Mouse (Mus musculus): ENCODE data around the gene Zdhhc23. TPM values are rescaled to one million over a fixed set of nuclear protein-coding genes. Genes with fewer than 3 reads are reported as not detected.

Gene Zdhhc23
- total RNA-seq, 1 experiment from 2014 or later = 0.82 TPM

Small RNA genes within 50 kb of the gene (microRNA-seq; reads per million reads assigned to microRNA genes)
- 0 reads per million in 2 experiments for gene Mir3470b

Other genes starting within 250 kb of the Zdhhc23 start
- gene Drd3, start 225.8 kb downstream of the Zdhhc23 start, total RNA-seq (2021) = not detected in 2 replicates
- 6.4 and 7.8 TPM in 2 replicates for gene Ccdc191, start 90.0 kb downstream of the Zdhhc23 start, total RNA-seq (2021)
- 31.5 and 31.9 TPM in 2 replicates for gene Qtrt2, start 53.0 kb downstream of the Zdhhc23 start, total RNA-seq (2021)
- gene Gramd1c, start 83.6 kb upstream of the Zdhhc23 start, total RNA-seq (2021) = 2.3 and 5.1 TPM in 2 replicates
- 102 and 112 TPM in 2 replicates for gene Atp6v1a, start 159.9 kb upstream of the Zdhhc23 start, total RNA-seq (2021)
- 84.5 and 84.7 TPM in 2 replicates for gene Naa50, start 160.0 kb upstream of the Zdhhc23 start, total RNA-seq (2021)
- gene Usf3, start 193.5 kb upstream of the Zdhhc23 start, total RNA-seq (2021) = 25.5 and 27.0 TPM in 2 replicates

All from adrenal gland, postnatal 14 days (tissue).